Mouse (Mus musculus) thymus, postnatal 0 days (tissue): ENCODE data around the gene Scgb1b20. TPM values are rescaled to one million over a fixed set of nuclear protein-coding genes. Genes with fewer than 3 reads are reported as not detected.
"Not testable (repeated sequence)": the region's sequence is repeated elsewhere in the genome, so short reads cannot be mapped to it uniquely, and the experiment has no call there.

Source experiments
- DNase-seq: peaks from one replicate; pipeline ENCODE4 v3.0.0-alpha.2; 2015; ENCODE audit warnings: low spot score
- polyA plus RNA-seq: library from polyadenylated mRNA; unstranded; fragments of >200 nt; fragmentation: Nextera tagmentation; extraction: Ambion mirVana; gene quantifications from 2 replicates; pipeline ENCODE4 v1.2.1, GENCODE M21; 2015

The Scgb1b20 gene
- polyA plus RNA-seq, result not detected in 2 replicates

DNA sequence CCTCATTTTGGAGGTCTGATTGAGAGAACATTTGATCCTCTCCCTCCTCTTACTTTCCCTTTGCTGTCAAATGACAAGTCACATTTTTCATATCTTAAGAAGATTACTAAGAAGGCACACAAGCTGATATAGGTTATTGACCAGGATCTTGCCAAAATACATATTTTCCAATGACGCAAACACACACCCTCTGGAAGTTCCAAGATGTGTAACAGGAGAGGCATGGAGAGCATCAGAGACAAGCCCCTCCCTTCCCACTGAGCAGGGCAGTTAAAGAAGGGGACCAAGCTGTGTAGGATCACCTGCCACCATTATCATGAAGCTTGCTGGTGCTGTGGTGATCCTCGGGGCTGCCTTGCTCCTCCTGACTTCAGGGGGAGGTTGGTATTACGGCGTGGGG lies at the start of gene Scgb1b20:
TSS of gene Scgb1b20 (plus strand) at position 301 of the 400 bp plus-strand sequence.
- not testable (repeated sequence) for DNase-seq

DNA sequence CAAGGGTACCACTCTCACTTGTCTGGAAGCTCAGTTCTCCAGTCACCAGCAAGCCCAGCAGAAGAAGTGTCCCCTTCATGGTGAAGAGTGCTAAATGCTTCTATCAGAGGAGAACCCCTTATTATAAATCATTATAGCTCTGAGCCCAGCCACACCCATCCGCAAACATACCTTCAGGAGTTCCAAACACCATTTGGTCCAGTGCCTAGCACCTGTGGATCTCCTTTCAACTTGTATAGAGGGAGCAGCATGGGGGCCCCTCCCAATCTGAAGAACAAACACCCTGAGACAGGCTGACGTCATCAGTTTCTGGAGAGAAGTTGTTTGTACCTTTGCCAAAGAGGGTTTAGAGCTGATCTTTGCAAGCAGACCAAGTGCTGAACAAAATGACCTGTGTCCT lies 6.8 kb upstream of the Scgb1b20 start, which contains the start of gene Scgb2b20:
TSS of gene Scgb2b20 (minus strand) at position 101 of the 400 bp plus-strand sequence.
- DNase-seq, result not testable (repeated sequence)

DNA sequence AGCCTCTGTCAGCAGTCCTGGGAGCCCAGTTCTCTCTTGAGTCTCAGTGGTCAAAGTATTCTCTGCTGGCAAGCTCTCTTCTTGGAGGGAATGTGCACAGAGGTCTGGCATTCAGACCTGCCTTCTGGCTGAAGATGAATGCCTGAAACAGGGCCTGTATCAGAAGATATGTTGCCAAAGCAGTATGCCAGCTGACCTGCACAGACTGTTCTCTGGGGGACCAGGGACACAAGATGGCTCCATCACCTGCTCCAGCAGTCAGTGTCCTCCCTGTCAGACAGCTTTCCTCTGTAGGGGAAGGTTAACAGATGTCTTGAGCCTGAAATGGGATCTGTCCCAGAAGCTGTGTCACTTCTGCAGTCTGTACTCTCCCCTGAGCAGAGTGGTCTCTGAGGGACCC lies 26.7 kb downstream of the Scgb1b20 start:
- not testable (repeated sequence) for DNase-seq

DNA sequence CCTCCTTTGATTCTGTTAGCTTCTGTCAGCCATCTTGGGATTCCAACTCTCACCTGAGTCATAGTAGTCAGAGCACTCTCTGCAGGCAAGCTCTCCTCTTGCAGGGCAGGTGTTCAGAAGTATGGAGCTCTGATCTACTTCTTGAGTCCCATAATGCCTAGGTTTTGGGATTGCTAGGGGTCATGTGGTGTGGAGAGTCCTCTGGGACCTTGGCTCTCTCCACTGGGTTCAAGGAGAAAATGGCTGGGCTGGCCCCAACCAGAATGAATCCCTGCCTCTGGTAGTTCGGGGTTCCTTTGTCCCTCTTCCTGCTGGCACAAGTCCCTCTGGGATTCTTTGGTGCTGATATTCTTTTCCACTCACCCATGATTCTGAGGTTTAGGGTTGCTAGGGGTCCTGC lies 28.6 kb downstream of the Scgb1b20 start:
- no peak for DNase-seq

DNA sequence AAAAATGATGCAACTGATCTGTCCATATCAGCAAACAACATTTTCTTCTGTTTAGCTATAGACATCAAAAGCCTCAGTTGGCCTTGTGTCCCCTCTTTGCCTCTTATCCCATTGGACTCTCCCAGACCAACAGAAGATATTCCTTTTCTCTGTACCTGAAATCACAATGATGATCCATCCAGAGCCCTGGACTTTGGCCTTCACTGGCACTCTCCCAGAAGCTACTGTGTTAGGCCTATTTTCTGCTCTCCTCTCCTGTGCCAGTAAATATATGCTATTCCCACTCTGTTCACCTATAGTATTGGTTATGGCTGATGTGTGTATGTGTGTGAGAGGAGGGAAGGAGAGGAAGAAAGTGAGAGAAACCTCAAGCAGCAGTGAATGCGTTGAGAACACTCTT lies 36.6 kb downstream of the Scgb1b20 start:
- not testable (repeated sequence) for DNase-seq

Other genes starting within 250 kb of the Scgb1b20 start
- not detected in 2 replicates for gene Scgb2b18, start 199.4 kb upstream of the Scgb1b20 start, polyA plus RNA-seq
- gene Scgb1b18, start 187.7 kb upstream of the Scgb1b20 start, polyA plus RNA-seq, result not detected in 2 replicates
- not detected in 2 replicates for gene Scgb2b19, start 92.9 kb upstream of the Scgb1b20 start, polyA plus RNA-seq
- not detected in 2 replicates for gene Scgb1b19, start 85.9 kb upstream of the Scgb1b20 start, polyA plus RNA-seq
- not detected in 2 replicates for gene Scgb2b20, start 6.9 kb upstream of the Scgb1b20 start, polyA plus RNA-seq
- gene Scgb2b21, start 147.2 kb downstream of the Scgb1b20 start, polyA plus RNA-seq, result not detected in 2 replicates